1 mouse cellular context compared by ENCODE assay signal in the genomic region with DNA sequence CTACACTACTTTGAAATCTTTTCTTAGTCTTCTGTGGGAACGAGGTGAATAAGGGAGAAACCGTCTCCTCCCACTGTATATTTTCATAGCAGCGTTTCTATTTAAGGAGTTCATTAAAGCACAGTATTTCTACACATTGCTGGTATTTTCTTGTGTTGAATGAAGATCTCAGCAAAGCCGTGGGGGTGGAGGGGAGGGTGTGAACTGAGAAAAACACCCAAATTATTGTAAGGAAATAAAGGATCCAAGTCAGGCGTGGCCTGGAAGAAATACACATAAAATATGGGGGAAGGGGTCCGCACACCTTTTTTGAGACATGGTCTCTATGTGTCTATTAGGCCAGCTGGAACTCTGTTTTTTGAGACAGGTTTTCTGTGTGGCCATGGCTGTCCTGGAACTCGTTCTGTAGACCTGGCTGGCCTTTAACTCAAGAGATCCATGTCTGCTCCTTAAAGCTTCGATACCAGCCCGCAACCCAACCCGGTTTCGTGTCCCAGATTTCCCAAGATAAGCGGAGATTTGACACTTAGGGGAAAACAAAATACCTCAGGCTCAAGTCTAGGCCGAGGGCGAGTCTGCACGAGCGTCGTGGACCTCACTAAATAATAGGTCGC.
TF ChIP-seq lines count a peak whose summit lies in the region.

No protein-coding gene starts in this region.

TF ChIP-seq in MEL, 35 proteins besides CTCF, POLR2A, EP300 and RAD21 (continued from another document):
- TF ChIP-seq TAL1 (IDR thresholded peaks at IDR 0.05; ENCODE audit: low read length) (no peak), ETS1 (IDR thresholded peaks at IDR 0.05; ENCODE audit: low read depth, low read length) (no peak), MAX (IDR thresholded peaks at IDR 0.05; ENCODE audit: low read length) (0 out of 2 replicates have a peak, but pooled peaks have one; percentile 9), RCOR1 (IDR thresholded peaks at IDR 0.05; ENCODE audit: low read depth, low read length) (no peak), MYB (IDR thresholded peaks at IDR 0.05; ENCODE audit: low read depth, low read length) (no peak), ELF1 (IDR thresholded peaks at IDR 0.05; ENCODE audit: low read depth, low read length) (no peak), GATA1 (IDR thresholded peaks at IDR 0.05; ENCODE audit: low read depth, low read length) (0 out of 2 replicates have a peak, but pooled peaks have one; percentile 27), ZKSCAN1 (IDR thresholded peaks at IDR 0.05; ENCODE audit: low read depth, low read length) (no peak), JUND (IDR thresholded peaks at IDR 0.05; ENCODE audit: low read depth, low read length) (no peak), BHLHE40 (IDR thresholded peaks at IDR 0.05; ENCODE audit: borderline replicate concordance, low read depth, low read length) (no peak), TBP (IDR thresholded peaks at IDR 0.05; ENCODE audit: low read depth, low read length) (no peak), HCFC1 (IDR thresholded peaks at IDR 0.05; ENCODE audit: low read depth, low read length) (no peak)
